Mouse (Mus musculus) ES-Bruce4 (cell line): Measurements from ENCODE around the gene Ltbp3. TPM values are rescaled to one million over a fixed set of nuclear protein-coding genes. Genes with fewer than 3 reads are reported as not detected.

Experiments used
- H3K27ac ChIP-seq: 2 replicates; pipeline ENCODE4 v1.5.1; 2012; ENCODE audit warnings: low read length, inconsistent platforms; ENCODE audit not compliant: insufficient read depth
- H3K27me3 ChIP-seq: 2 replicates; pipeline ENCODE4 v1.6.1; 2012; ENCODE audit warnings: mild to moderate bottlenecking, low read length, inconsistent platforms; ENCODE audit not compliant: control insufficient read depth, poor library complexity, insufficient read depth, severe bottlenecking
- H3K36me3 ChIP-seq: 2 replicates; pipeline ENCODE4 v1.6.1; 2012; ENCODE audit warnings: inconsistent platforms, mild to moderate bottlenecking, low read length, moderate library complexity; ENCODE audit not compliant: control insufficient read depth, poor library complexity, insufficient read depth, severe bottlenecking
- H3K4me1 ChIP-seq: one replicate; pipeline ENCODE4 v1.8.1; 2011; ENCODE audit warnings: low read length; ENCODE audit not compliant: control insufficient read depth, insufficient read depth
- H3K4me3 ChIP-seq: 2 replicates; pipeline ENCODE4 v1.5.1; 2011; ENCODE audit warnings: low read depth, mild to moderate bottlenecking, low read length
- H3K9ac ChIP-seq: 2 replicates; pipeline ENCODE4 v1.6.1; 2012; ENCODE audit warnings: low read depth, mild to moderate bottlenecking, inconsistent platforms; ENCODE audit not compliant: poor library complexity, severe bottlenecking
- H3K9me3 ChIP-seq: replicated peaks from 2 replicates; pipeline ENCODE4 v1.6.1; 2012; ENCODE audit warnings: mild to moderate bottlenecking, low read length, inconsistent platforms; ENCODE audit not compliant: control insufficient read depth, poor library complexity, insufficient read depth, severe bottlenecking
- CTCF ChIP-seq: IDR thresholded peaks from one replicate; pipeline ENCODE4 v1.8.1; 2011; ENCODE audit warnings: low read depth, low read length
- EP300 ChIP-seq: IDR thresholded peaks from 2 replicates; pipeline ENCODE4 v1.6.1; 2011; ENCODE audit warnings: low read depth, low read length; ENCODE audit not compliant: insufficient read depth
- POLR2A ChIP-seq: IDR thresholded peaks from one replicate; pipeline ENCODE4 v1.8.1; 2011; ENCODE audit warnings: low read length; ENCODE audit not compliant: insufficient read depth
- polyA plus RNA-seq: library from polyadenylated mRNA; stranded (reverse); fragments of >200 nt; gene quantifications from 2 replicates; pipeline ENCODE4 v1.2.4, GENCODE M21; 2011; ENCODE audit warnings: low read depth; ENCODE audit not compliant: missing spikeins, insufficient read depth, insufficient read length

Ltbp3 gene
- polyA plus RNA-seq, 1 experiment: 5.9 TPM

GRCm38 (mm10) chr19:5756321-5756985 lies 15.7 kb downstream of the Ltbp3 start:
- H3K9me3 ChIP-seq: no peaks in the 10 kb centered on the region
- no peak for TF ChIP-seq EP300
- no peak for TF ChIP-seq POLR2A
- no peak overlapping the region for H3K27ac ChIP-seq
- H3K36me3 ChIP-seq: peaks cover 5% of the 10 kb centered on the region; the same call in 1 of the 2 replicates
- H3K4me3 ChIP-seq: peak overlapping the region; percentile 54
- H3K9ac ChIP-seq: 0 out of 2 replicates have a peak overlapping the region, but pooled peaks have one; percentile 0
- no peaks in the 10 kb centered on the region for H3K27me3 ChIP-seq
- no peaks in the 10 kb centered on the region for H3K4me1 ChIP-seq

DNA sequence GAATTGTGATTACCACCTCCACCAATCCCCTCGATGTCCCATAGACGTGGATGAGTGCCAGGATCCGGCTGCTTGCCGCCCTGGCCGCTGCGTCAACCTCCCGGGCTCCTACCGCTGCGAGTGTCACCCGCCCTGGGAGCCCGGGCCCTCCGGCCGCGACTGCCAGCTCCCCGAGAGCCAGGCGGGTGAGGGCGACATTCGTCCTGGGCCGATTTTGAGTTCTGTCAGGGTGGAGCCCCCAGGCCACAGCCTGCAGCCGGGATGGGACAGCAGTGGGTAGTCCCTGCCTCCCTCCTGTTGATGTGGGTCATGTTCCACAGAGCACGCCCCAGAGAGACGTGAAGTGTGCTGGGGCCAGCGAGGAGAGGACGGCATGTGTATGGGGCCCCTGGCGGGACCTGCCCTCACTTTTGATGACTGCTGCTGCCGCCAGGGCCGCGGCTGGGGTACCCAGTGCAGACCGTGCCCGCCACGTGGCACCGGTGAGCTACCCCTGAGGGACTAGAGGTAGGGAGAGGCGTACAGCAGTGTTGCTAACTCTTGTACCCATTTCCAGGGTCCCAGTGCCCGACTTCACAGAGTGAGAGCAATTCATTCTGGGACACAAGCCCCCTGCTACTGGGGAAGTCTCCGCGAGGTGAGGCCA lies 16.4 kb downstream of the Ltbp3 start:
- TF ChIP-seq EP300 (no peak), POLR2A (no peak), CTCF (no peak)
- Histone ChIP-seq H3K27ac (no peak overlapping the region), H3K4me1 (no peaks in the 10 kb centered on the region), H3K27me3 (no peaks in the 10 kb centered on the region), H3K4me3 (peak overlapping the region; percentile 54), H3K9me3 (no peaks in the 10 kb centered on the region), H3K9ac (peak overlapping the region; percentile 0), H3K36me3 (peaks cover 5% of the 10 kb centered on the region; the same call in 1 of the 2 replicates)

- no peaks in the 10 kb centered on the region for H3K27me3 ChIP-seq
- no peak overlapping the region for H3K27ac ChIP-seq
- TF ChIP-seq CTCF (no peak), EP300 (no peak), POLR2A (no peak)
- no peak overlapping the region for H3K4me3 ChIP-seq
- no peak overlapping the region for H3K9ac ChIP-seq
- H3K9me3 ChIP-seq: no peaks in the 10 kb centered on the region
- no peaks in the 10 kb centered on the region for H3K4me1 ChIP-seq
- H3K36me3 ChIP-seq: peaks cover 8% of the 10 kb centered on the region
These were observed 18.2 kb downstream of the Ltbp3 start for GRCm38 (mm10) chr19:5758878-5759403.

DNA sequence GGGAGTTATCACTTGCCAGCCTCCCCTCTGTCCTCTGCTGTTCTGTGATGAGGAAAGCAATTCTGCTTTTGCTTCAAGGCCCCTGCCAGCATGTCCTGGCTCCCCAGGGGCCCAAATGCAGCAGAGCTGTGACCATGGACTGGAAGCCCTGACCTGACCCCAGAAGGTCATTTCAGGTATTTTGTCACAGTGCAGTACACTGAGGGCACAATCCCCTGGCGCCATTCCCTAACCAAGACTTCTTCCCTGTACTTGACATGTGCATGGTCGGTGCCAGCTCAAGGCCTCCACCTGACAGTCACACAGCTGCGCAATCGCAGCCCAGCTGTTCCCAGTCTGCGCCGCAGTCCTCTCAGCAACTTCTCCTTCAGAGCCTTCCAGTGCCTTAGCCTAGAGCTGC lies 22.5 kb downstream of the Ltbp3 start:
- H3K9me3 ChIP-seq: no peaks in the 10 kb centered on the region
- no peaks in the 10 kb centered on the region for H3K4me1 ChIP-seq
- no peak overlapping the region for H3K4me3 ChIP-seq
- H3K9ac ChIP-seq: no peak overlapping the region
- H3K27ac ChIP-seq: no peak overlapping the region
- no peaks in the 10 kb centered on the region for H3K27me3 ChIP-seq
- no peak for TF ChIP-seq EP300
- no peak for TF ChIP-seq POLR2A
- no peak for TF ChIP-seq CTCF
- H3K36me3 ChIP-seq: peaks cover 11% of the 10 kb centered on the region

- Histone ChIP-seq H3K4me3 (no peak overlapping the region), H3K36me3 (peaks cover 8% of the 10 kb centered on the region; the same call in 1 of the 2 replicates)
These were observed 26.6 kb downstream of the Ltbp3 start for GRCm38 (mm10) chr19:5767271-5767670.

GRCm38 (mm10) chr19:5770311-5770710 lies 29.6 kb downstream of the Ltbp3 start:
- 0 out of 2 replicates have a peak, but pooled peaks cover 3% of the 10 kb centered on the region for H3K36me3 ChIP-seq
- peak overlapping the region; percentile 84 for H3K9ac ChIP-seq
- TF ChIP-seq EP300 (no peak), CTCF (no peak), POLR2A (no peak)
- peak overlapping the region; percentile 72 for H3K4me3 ChIP-seq
- no peaks in the 10 kb centered on the region for H3K27me3 ChIP-seq
- H3K9me3 ChIP-seq: no peaks in the 10 kb centered on the region
- no peak overlapping the region for H3K27ac ChIP-seq
- no peaks in the 10 kb centered on the region for H3K4me1 ChIP-seq

More at GRCm38 (mm10) chr19:5767271-5767670, 26.6 kb downstream of the Ltbp3 start:
- Histone ChIP-seq H3K27me3 (no peaks in the 10 kb centered on the region), H3K9ac (no peak overlapping the region), H3K27ac (no peak overlapping the region), H3K4me1 (no peaks in the 10 kb centered on the region), H3K9me3 (no peaks in the 10 kb centered on the region)
- TF ChIP-seq CTCF (no peak), POLR2A (no peak), EP300 (no peak)
